Mouse (Mus musculus) heart, postnatal 0 days (tissue): ENCODE measurements around the gene H60b. TPM values are rescaled to one million over a fixed set of nuclear protein-coding genes. Genes with fewer than 3 reads are reported as not detected.

Source experiments
- ATAC-seq: fragments of 200-750 bp; cut with Nextera tagmentation; 2 replicates; pipeline ENCODE4 v1.8.0; 2017; ENCODE audit warnings: low read depth, moderate number of reproducible peaks, moderate library complexity; ENCODE audit not compliant: insufficient read depth
- DNase-seq: peaks from one replicate; pipeline ENCODE4 v3.0.0-alpha.2; 2016; ENCODE audit warnings: low spot score
- H3K27ac ChIP-seq: fragments of 300-500 bp; sonication (generic); 2 replicates; pipeline ENCODE4 v1.5.1; 2014; ENCODE audit warnings: low read depth, mild to moderate bottlenecking
- H3K27me3 ChIP-seq: fragments of 300-500 bp; sonication (generic); 2 replicates; pipeline ENCODE4 v1.6.1; 2014; ENCODE audit warnings: low read length, mixed read lengths; ENCODE audit not compliant: control insufficient read depth, insufficient read depth
- H3K36me3 ChIP-seq: fragments of 300-500 bp; sonication (generic); replicated peaks from 2 replicates; pipeline ENCODE4 v1.6.1; 2014; ENCODE audit warnings: low read length, mixed read lengths; ENCODE audit not compliant: control insufficient read depth, insufficient read depth
- H3K4me1 ChIP-seq: fragments of 300-500 bp; sonication (generic); 2 replicates; pipeline ENCODE4 v1.6.1; 2014; ENCODE audit warnings: antibody characterized with exemption; ENCODE audit not compliant: control insufficient read depth, insufficient read depth
- H3K4me2 ChIP-seq: fragments of 300-500 bp; sonication (generic); 2 replicates; pipeline ENCODE4 v1.6.1; 2014; ENCODE audit warnings: low read depth, mild to moderate bottlenecking, low read length, moderate library complexity
- H3K4me3 ChIP-seq: fragments of 300-500 bp; sonication (generic); 2 replicates; pipeline ENCODE4 v1.5.1; 2014; ENCODE audit warnings: low read depth, low read length
- H3K9ac ChIP-seq: fragments of 300-500 bp; sonication (generic); replicated peaks from 2 replicates; pipeline ENCODE4 v1.6.1; 2014; ENCODE audit warnings: low read depth, low read length, mixed read lengths
- H3K9me3 ChIP-seq: fragments of 300-500 bp; sonication (generic); replicated peaks from 2 replicates; pipeline ENCODE4 v1.6.1; 2016; ENCODE audit warnings: low read length; ENCODE audit not compliant: control insufficient read depth
- CTCF ChIP-seq: IDR thresholded peaks from 2 replicates; pipeline ENCODE4 v1.5.1; 2016; ENCODE audit warnings: antibody characterized with exemption, control low read depth, low read depth
- EP300 ChIP-seq: IDR thresholded peaks from 2 replicates; pipeline ENCODE4 v1.6.1; 2016; ENCODE audit warnings: antibody characterized with exemption, low read depth
- WGBS: fragments of 180-500 bp; shearing (Covaris S2); extraction: QIAGEN DNeasy Blood & Tissue Kit; methylation state at CpG from one replicate; pipeline ENCODE4 v1.1.7; 2014; 5-methylcytosine and 5-hydroxymethylcytosine counted together
- polyA plus RNA-seq: library from polyadenylated mRNA; unstranded; fragments of >200 nt; fragmentation: Nextera tagmentation; extraction: Ambion mirVana; gene quantifications from 2 replicates; pipeline ENCODE4 v1.2.1, GENCODE M21; 2015
- total RNA-seq: library from RNA; depleted of rRNA; stranded (reverse); fragments of >200 nt; gene quantifications from 2 replicates; pipeline ENCODE4 v1.2.3, GENCODE M21; 2014; ENCODE audit warnings: low replicate concordance; rRNA removed

H60b gene
- total and polyA plus RNA-seq, 2 experiments from 2014 or later: 0.36 TPM; not detected in 1

DNA sequence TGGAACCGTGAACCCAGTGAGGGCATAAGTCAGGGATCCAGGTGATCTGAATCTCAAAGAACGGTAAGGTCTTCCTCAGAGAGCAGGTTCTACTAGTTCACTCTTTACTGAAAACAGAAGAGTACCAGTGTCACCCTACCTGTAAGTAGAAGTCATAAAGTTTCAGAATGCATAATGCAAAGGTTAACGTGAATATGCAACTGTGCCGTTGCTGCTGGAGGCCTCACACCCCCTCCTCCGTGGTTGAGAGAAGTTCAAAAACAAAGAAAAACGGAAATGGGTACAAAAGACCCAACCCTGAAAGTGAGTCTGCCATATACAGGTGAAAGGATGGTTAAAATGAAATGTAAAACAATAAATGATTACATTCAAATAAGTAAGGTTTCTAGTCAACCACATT is 145.3 kb downstream of the H60b start:
- TF ChIP-seq EP300: no peak
- no peak for TF ChIP-seq CTCF
- Histone ChIP-seq H3K27me3 (no peaks in the 10 kb centered on the region), H3K4me1 (no peaks in the 10 kb centered on the region), H3K9me3 (no peaks in the 10 kb centered on the region), H3K27ac (no peak overlapping the region), H3K4me2 (no peak overlapping the region), H3K4me3 (no peak overlapping the region), H3K9ac (no peak overlapping the region), H3K36me3 (no peaks in the 10 kb centered on the region)
- WGBS: 77% methylated on average over 6 of the region's 6 CpGs
- ATAC-seq (no peak), DNase-seq (no peak)

DNA sequence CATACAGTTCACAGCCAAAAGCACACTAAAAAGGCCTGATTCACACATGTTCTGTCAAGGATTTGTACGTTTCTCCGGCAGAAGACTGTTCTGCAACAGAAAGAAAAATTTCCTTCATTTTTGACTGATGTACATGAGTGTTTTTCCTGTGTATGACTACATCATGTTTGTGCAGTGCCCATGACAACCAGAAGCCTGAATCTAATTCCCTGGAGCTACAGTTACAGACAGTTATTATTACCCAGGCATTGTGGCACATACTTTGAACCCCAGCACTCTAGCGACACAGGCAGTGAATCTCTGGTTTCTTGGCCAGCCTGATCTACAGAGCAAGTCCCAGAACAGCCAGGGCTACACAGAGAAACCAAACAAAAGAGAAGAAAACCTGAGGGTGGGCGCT is 147.4 kb downstream of the H60b start:
- H3K27me3 ChIP-seq: no peaks in the 10 kb centered on the region
- H3K9me3 ChIP-seq: no peaks in the 10 kb centered on the region
- H3K36me3 ChIP-seq: no peaks in the 10 kb centered on the region
- H3K27ac ChIP-seq: no peak overlapping the region
- no peak overlapping the region for H3K4me2 ChIP-seq
- no peaks in the 10 kb centered on the region for H3K4me1 ChIP-seq
- no peak overlapping the region for H3K4me3 ChIP-seq
- TF ChIP-seq EP300 (no peak), CTCF (no peak)
- no peak for DNase-seq
- no peak overlapping the region for H3K9ac ChIP-seq
- no peak for ATAC-seq
- WGBS: 80% methylated on average over 4 of the region's 4 CpGs

DNA sequence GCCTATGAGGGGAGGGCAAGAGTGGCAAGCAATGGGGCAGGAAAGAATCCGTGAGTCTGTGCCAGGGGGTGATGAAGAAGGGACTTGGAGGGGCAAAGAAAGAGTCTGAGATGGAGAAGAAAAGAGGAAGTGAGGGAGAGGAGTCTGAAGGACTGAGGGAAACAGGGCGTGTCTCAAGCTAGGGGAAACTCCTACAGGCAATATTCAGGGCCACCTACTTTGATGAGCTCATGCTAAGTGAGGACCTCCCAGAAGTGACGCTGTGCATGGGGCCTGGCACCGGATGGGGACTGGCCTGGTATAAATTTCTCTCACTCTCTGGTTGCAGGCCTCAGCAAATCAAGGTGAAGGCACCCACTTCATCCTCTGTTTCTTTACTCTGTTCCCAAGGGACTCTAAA is 148.1 kb downstream of the H60b start:
- H3K4me3 ChIP-seq: no peak overlapping the region
- H3K27me3 ChIP-seq: no peaks in the 10 kb centered on the region
- H3K9me3 ChIP-seq: no peaks in the 10 kb centered on the region
- no peak overlapping the region for H3K4me2 ChIP-seq
- TF ChIP-seq CTCF: no peak
- no peak for TF ChIP-seq EP300
- no peak overlapping the region for H3K9ac ChIP-seq
- no peaks in the 10 kb centered on the region for H3K4me1 ChIP-seq
- DNase-seq (peak; percentile 6), ATAC-seq (no peak)
- no peak overlapping the region for H3K27ac ChIP-seq
- WGBS: 32% methylated on average over 4 of the region's 4 CpGs
- H3K36me3 ChIP-seq: no peaks in the 10 kb centered on the region

DNA sequence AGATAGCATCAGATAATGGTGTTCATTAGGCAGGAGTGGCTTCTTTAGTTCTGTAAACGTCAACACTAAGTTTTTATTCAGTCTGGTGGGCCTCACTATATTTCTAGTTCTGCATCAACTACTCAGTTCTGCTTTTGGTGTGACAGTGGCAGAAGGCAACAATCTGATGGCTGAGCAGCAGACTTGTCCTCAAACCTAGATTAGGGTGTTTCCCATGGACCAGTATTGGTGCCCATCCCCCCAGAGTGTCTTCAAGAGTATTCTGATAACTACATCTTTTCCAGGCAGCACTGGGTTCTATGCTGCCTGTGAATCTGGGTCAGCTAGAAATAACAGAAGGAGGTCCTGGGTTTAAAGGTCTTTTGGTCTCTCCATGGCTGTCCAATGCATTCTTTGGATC is 149.8 kb downstream of the H60b start:
- no peak overlapping the region for H3K4me2 ChIP-seq
- DNase-seq (no peak), ATAC-seq (no peak)
- no peaks in the 10 kb centered on the region for H3K4me1 ChIP-seq
- 59% methylated on average over 1 of the region's 1 CpGs for WGBS
- no peak overlapping the region for H3K27ac ChIP-seq
- H3K9ac ChIP-seq: no peak overlapping the region
- H3K36me3 ChIP-seq: no peaks in the 10 kb centered on the region
- no peaks in the 10 kb centered on the region for H3K27me3 ChIP-seq
- H3K9me3 ChIP-seq: no peaks in the 10 kb centered on the region
- H3K4me3 ChIP-seq: no peak overlapping the region
- TF ChIP-seq CTCF (no peak), EP300 (no peak)

DNA sequence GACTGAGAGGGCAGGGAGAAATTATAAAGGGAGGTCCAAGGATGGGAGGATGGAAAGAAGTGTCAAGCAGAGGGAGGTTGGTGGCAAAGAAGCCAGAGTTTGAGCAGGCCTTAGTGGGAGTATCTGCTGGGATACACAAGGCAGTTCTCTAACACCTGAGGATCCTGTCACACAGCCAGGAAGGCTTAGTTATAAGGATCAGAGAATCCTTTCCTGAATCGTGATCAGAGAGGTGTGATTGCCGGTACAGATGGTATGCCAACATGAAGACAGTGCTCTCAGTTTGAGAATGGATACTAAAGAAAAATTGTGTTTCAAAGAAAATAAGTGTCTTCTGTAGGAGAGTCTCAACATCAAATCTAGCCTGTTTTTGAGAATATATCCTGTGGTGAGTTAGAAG is 164.5 kb downstream of the H60b start:
- Histone ChIP-seq H3K9me3 (no peaks in the 10 kb centered on the region), H3K9ac (no peak overlapping the region), H3K4me2 (no peak overlapping the region), H3K27me3 (no peaks in the 10 kb centered on the region), H3K4me1 (no peaks in the 10 kb centered on the region), H3K4me3 (no peak overlapping the region), H3K36me3 (no peaks in the 10 kb centered on the region), H3K27ac (no peak overlapping the region)
- 87% methylated on average over 2 of the region's 2 CpGs for WGBS
- DNase-seq: no peak
- ATAC-seq: no peak
- no peak for TF ChIP-seq CTCF
- no peak for TF ChIP-seq EP300

Other genes with a start within 250 kb of the H60b start
- gene 4930444G20Rik, start 90.5 kb upstream of the H60b start, total RNA-seq: not detected in 2 replicates
- not detected in 2 replicates for gene 4930444G20Rik, start 90.5 kb upstream of the H60b start, polyA plus RNA-seq
- 1.8 and 4.2 TPM in 2 replicates for gene E030030I06Rik, start 9.3 kb upstream of the H60b start, total RNA-seq
- gene E030030I06Rik, start 9.3 kb upstream of the H60b start, polyA plus RNA-seq: 3.2 and 4.9 TPM in 2 replicates
- 1.3 TPM in 1 of 2 replicates, not detected in the other for gene Raet1e, start within 50 bp of the H60b start, total RNA-seq
- 0.85 and 1.1 TPM in 2 replicates for gene Raet1e, start within 50 bp of the H60b start, polyA plus RNA-seq
- gene Raet1d, start 202.0 kb downstream of the H60b start, total RNA-seq: 4.3 TPM in 1 of 2 replicates, not detected in the other
- gene Raet1d, start 202.0 kb downstream of the H60b start, polyA plus RNA-seq: 2.0 and 2.5 TPM in 2 replicates